Mouse (Mus musculus) olfactory bulb, adult 2 months (tissue): ENCODE results near the gene Tekt5. TPM values are rescaled to one million over a fixed set of nuclear protein-coding genes. Genes with fewer than 3 reads are reported as not detected.

Experiments used
- H3K27ac ChIP-seq: fragments of 200-500 bp; 2 replicates; pipeline ENCODE4 v1.5.1; 2012; ENCODE audit warnings: low read depth, low read length; ENCODE audit not compliant: insufficient read depth
- H3K4me1 ChIP-seq: fragments of 200-500 bp; 2 replicates; pipeline ENCODE4 v1.6.1; 2012; ENCODE audit warnings: low read length; ENCODE audit not compliant: control insufficient read depth, insufficient read depth
- H3K4me3 ChIP-seq: fragments of 200-500 bp; 2 replicates; pipeline ENCODE4 v1.5.1; 2012; ENCODE audit warnings: mild to moderate bottlenecking, low read depth, low read length, moderate library complexity; ENCODE audit not compliant: insufficient read depth
- CTCF ChIP-seq: fragments of 200-500 bp; IDR thresholded peaks from 2 replicates; pipeline ENCODE4 v1.5.1; 2012; ENCODE audit warnings: low read depth, mild to moderate bottlenecking, low read length, moderate library complexity; ENCODE audit not compliant: insufficient read depth
- POLR2A ChIP-seq: fragments of 200-500 bp; IDR thresholded peaks from 2 replicates; pipeline ENCODE4 v1.6.1; 2012; ENCODE audit warnings: mild to moderate bottlenecking, low read depth, low read length, moderate library complexity; ENCODE audit not compliant: insufficient read depth
- WGBS: fragments of 180-500 bp; shearing (Covaris S2); methylation state at CpG from one replicate; pipeline ENCODE4 v1.1.7; 2018; 5-methylcytosine and 5-hydroxymethylcytosine counted together
- polyA plus RNA-seq: library from polyadenylated mRNA; stranded (reverse); fragments of >200 nt; gene quantifications from 2 replicates; pipeline ENCODE4 v1.2.4, GENCODE M21; 2012; ENCODE audit warnings: low replicate concordance; ENCODE audit not compliant: missing spikeins, insufficient read depth, insufficient read length

Tekt5 gene
- polyA plus RNA-seq, 1 experiment = not detected

GRCm38 (mm10) chr16:10311086-10311485 lies 84.2 kb downstream of the Tekt5 start:
- 79% methylated on average over 3 of the region's 3 CpGs for WGBS
- TF ChIP-seq CTCF (no peak), POLR2A (no peak)
- Histone ChIP-seq H3K4me1 (peaks cover 22% of the 10 kb centered on the region), H3K4me3 (no peak overlapping the region), H3K27ac (no peak overlapping the region)

- Histone ChIP-seq H3K27ac (no peak overlapping the region), H3K4me1 (peaks cover 24% of the 10 kb centered on the region), H3K4me3 (no peak overlapping the region)
- WGBS = 82% methylated on average over 5 of the region's 5 CpGs
- TF ChIP-seq CTCF = no peak
- no peak for TF ChIP-seq POLR2A
These were observed 84.8 kb downstream of the Tekt5 start for GRCm38 (mm10) chr16:10310507-10310906.

Other genes with a start within 250 kb of the Tekt5 start
- not detected in 2 replicates for gene Rpl39l, start 225.3 kb downstream of the Tekt5 start, polyA plus RNA-seq
- gene Atf7ip2, start 202.8 kb downstream of the Tekt5 start, polyA plus RNA-seq = not detected in 2 replicates
- not detected in 2 replicates for gene Emp2, start 81.5 kb downstream of the Tekt5 start, polyA plus RNA-seq
- not detected in 2 replicates for gene Nubp1, start 16.5 kb upstream of the Tekt5 start, polyA plus RNA-seq
- gene Tvp23a, start 51.9 kb upstream of the Tekt5 start, polyA plus RNA-seq = not detected in 2 replicates
- gene Ciita, start 84.6 kb upstream of the Tekt5 start, polyA plus RNA-seq = not detected in 2 replicates
- not detected in 2 replicates for gene Dexi, start 147.6 kb upstream of the Tekt5 start, polyA plus RNA-seq
- 285 and 796 TPM in 2 replicates for gene Clec16a, start 149.8 kb upstream of the Tekt5 start, polyA plus RNA-seq